Mouse (Mus musculus) megakaryocyte, embryonic 14.5 days (primary cell): ENCODE data around the gene Kif3a. TPM values are rescaled to one million over a fixed set of nuclear protein-coding genes. Genes with fewer than 3 reads are reported as not detected.

Source experiments
- H3K27me3 ChIP-seq: replicated peaks from 2 replicates; pipeline ENCODE3; 2012; ENCODE audit warnings: inconsistent platforms
- H3K36me3 ChIP-seq: replicated peaks from 2 replicates; pipeline ENCODE3; 2012; ENCODE audit warnings: low read length, inconsistent platforms, mixed read lengths
- H3K4me1 ChIP-seq: 2 replicates; pipeline ENCODE4 v1.6.1; 2012; ENCODE audit warnings: inconsistent platforms
- H3K4me3 ChIP-seq: replicated peaks from 2 replicates; pipeline ENCODE3; 2012; ENCODE audit warnings: moderate library complexity, mild to moderate bottlenecking, inconsistent platforms
- H3K9me3 ChIP-seq: 2 replicates; pipeline ENCODE4 v1.6.1; 2012; ENCODE audit warnings: inconsistent platforms
- FLI1 ChIP-seq: IDR thresholded peaks from 2 replicates; pipeline ENCODE4 v1.6.1; 2012; ENCODE audit warnings: low read length, inconsistent platforms, mixed read lengths
- GATA1 ChIP-seq: IDR thresholded peaks from 3 replicates; pipeline ENCODE4 v1.6.1; 2012; ENCODE audit warnings: mixed read lengths, low read length, inconsistent platforms, borderline replicate concordance
- polyA plus RNA-seq: library from polyadenylated mRNA; stranded (reverse); fragments of >175 nt; gene quantifications from 2 replicates; pipeline ENCODE4 v1.2.3, GENCODE M21; 2012; ENCODE audit warnings: low replicate concordance; ENCODE audit not compliant: insufficient read depth

The Kif3a gene
- polyA plus RNA-seq, 1 experiment: 5.8 TPM

DNA sequence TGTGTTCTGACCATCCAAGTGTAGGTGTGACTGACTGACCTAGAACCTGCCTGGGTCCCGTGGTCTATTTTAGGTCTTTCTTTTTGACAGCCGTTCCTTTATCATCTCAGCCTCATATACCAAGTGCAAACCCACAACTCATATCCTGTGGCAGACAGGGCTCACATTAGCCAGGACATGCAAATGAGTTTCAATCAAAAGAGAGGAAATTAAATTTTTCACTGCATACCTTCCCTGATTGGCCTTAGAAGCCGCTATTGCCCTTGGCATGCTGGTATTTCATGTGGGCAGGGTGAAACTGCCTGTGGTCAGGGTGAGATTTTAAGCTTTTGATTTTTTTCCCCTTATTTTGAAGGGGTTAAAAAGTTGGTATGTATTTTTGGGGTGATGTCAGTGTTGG lies 42.5 kb downstream of the Kif3a start:
- Histone ChIP-seq H3K27me3 (peaks cover 5% of the 10 kb centered on the region), H3K4me1 (peaks cover 56% of the 10 kb centered on the region), H3K9me3 (peaks cover 5% of the 10 kb centered on the region), H3K4me3 (no peak overlapping the region), H3K36me3 (peaks cover 11% of the 10 kb centered on the region)
- TF ChIP-seq GATA1 (no peak), FLI1 (no peak)

DNA sequence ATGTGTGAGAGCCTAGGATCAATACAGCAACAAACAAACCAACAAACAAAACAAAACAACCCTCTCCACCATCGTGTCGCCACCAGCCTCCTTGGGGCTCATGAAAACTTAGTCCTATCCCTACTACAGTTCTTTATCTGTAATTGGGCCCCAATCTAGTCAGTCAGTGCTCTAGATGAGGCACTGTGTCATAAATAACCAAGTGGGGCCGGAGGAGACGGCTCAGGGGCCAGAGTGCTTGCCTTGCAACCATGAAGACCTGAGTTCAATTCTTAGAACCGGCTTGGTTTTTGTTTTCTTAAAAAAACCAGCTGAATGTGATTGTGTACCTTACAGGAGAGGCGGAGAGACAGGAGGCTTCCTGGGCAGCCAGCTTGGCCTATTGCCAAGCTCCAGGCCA lies 48.0 kb downstream of the Kif3a start:
- TF ChIP-seq FLI1 (no peak), GATA1 (no peak)
- H3K27me3 ChIP-seq: no peaks in the 10 kb centered on the region
- peaks cover 11% of the 10 kb centered on the region for H3K36me3 ChIP-seq
- no peak overlapping the region for H3K4me3 ChIP-seq
- peaks cover 48% of the 10 kb centered on the region for H3K4me1 ChIP-seq
- H3K9me3 ChIP-seq: peaks cover 5% of the 10 kb centered on the region

GRCm38 (mm10) chr11:53615575-53615974 lies 48.4 kb downstream of the Kif3a start:
- peak overlapping the region; percentile 81 for H3K4me3 ChIP-seq
- TF ChIP-seq FLI1: no peak
- no peak for TF ChIP-seq GATA1
- peaks cover 11% of the 10 kb centered on the region for H3K36me3 ChIP-seq
- peaks cover 47% of the 10 kb centered on the region for H3K4me1 ChIP-seq
- no peaks in the 10 kb centered on the region for H3K27me3 ChIP-seq
- H3K9me3 ChIP-seq: peaks cover 5% of the 10 kb centered on the region

DNA sequence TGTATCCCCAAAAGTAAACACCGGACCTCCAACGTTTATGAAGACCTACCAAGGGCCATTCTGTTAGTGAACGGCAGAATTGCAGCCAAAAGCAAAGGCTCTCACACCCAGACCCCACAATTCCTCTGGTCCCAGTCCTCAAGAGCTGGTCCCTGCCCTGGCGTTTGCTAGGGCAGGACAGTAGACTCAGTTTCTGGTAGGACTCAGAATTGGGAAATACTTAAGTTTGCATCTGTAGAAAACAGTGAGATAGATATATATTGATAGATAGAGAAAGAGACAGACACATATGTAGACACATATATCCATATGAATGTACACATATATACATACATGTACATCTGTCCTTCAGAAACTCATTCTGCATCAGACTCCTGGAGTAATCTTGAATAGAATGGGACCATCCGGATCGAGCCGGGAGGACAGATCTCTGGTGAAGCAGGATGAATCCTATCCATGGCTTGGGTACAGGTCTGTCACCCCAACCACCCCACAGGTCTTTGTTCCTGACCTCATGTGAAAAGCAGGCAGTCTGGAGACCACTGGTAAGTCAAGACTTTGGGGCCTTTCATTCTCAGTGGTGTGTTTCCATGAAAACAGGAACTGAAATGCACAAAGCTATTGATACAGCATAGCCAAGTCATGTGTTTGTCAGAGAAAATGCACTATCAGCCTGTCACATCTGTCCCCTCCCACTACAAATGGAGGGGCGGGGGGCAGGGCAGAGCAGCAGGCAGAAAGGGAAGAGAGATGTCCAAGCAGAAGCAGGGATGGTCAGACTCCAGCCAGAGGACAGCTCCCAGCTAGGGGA lies 49.8 kb downstream of the Kif3a start:
- Histone ChIP-seq H3K4me1 (peaks cover 60% of the 10 kb centered on the region), H3K9me3 (no peaks in the 10 kb centered on the region), H3K27me3 (no peaks in the 10 kb centered on the region), H3K4me3 (peak overlapping the region; percentile 71), H3K36me3 (peaks cover 6% of the 10 kb centered on the region)
- TF ChIP-seq GATA1 (no peak), FLI1 (no peak)

- peaks cover 4% of the 10 kb centered on the region for H3K36me3 ChIP-seq
- no peaks in the 10 kb centered on the region for H3K27me3 ChIP-seq
- TF ChIP-seq GATA1: no peak
- TF ChIP-seq FLI1: no peak
- no peaks in the 10 kb centered on the region for H3K9me3 ChIP-seq
- H3K4me1 ChIP-seq: peaks cover 65% of the 10 kb centered on the region
- H3K4me3 ChIP-seq: peak overlapping the region; percentile 71
Measured at GRCm38 (mm10) chr11:53617562-53618109, 50.5 kb downstream of the Kif3a start.

GRCm38 (mm10) chr11:53618619-53619198 lies 51.5 kb downstream of the Kif3a start, which contains the start of gene Il4:
Il4 (minus strand) TSS chr11:53618669.
- H3K9me3 ChIP-seq: peaks cover 4% of the 10 kb centered on the region
- H3K27me3 ChIP-seq: no peaks in the 10 kb centered on the region
- no peak within 1 kb of the TSS for H3K4me3 ChIP-seq
- H3K36me3 ChIP-seq: peaks cover 4% of the 10 kb centered on the region
- no peak for TF ChIP-seq FLI1
- TF ChIP-seq GATA1: no peak
- H3K4me1 ChIP-seq: peaks cover 65% of the 10 kb centered on the region

GRCm38 (mm10) chr11:53619428-53619827 lies 52.2 kb downstream of the Kif3a start:
- H3K9me3 ChIP-seq: peaks cover 10% of the 10 kb centered on the region
- H3K4me1 ChIP-seq: peaks cover 62% of the 10 kb centered on the region
- no peak overlapping the region for H3K4me3 ChIP-seq
- H3K27me3 ChIP-seq: no peaks in the 10 kb centered on the region
- TF ChIP-seq FLI1 (no peak), GATA1 (no peak)
- peaks cover 9% of the 10 kb centered on the region for H3K36me3 ChIP-seq

DNA sequence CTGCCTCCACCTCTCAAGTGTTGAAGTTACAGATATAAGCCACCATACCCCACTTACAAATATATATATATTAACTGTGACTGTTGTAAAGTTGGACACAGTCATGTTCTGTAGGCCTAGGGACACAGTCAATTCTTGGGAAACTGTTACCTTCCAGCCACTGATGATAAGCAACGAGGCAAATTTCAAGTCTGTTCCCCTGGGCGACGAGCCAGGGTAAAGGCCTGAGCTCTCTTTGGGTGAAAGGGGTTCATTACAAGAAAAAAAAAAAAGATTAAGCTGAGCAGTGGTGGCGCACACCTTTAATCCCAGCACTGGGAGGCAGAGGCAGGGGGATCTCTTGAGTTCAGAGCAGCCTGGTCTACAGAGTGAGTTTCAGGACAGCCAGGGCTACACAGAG lies 52.9 kb downstream of the Kif3a start:
- H3K4me3 ChIP-seq: no peak overlapping the region
- H3K9me3 ChIP-seq: peaks cover 10% of the 10 kb centered on the region
- no peaks in the 10 kb centered on the region for H3K27me3 ChIP-seq
- H3K36me3 ChIP-seq: peaks cover 9% of the 10 kb centered on the region
- TF ChIP-seq FLI1 (no peak), GATA1 (no peak)
- H3K4me1 ChIP-seq: peaks cover 59% of the 10 kb centered on the region

GRCm38 (mm10) chr11:53621582-53622439 lies 54.6 kb downstream of the Kif3a start:
- H3K9me3 ChIP-seq: peaks cover 10% of the 10 kb centered on the region
- TF ChIP-seq GATA1: no peak
- no peak for TF ChIP-seq FLI1
- H3K27me3 ChIP-seq: no peaks in the 10 kb centered on the region
- peaks cover 59% of the 10 kb centered on the region for H3K4me1 ChIP-seq
- peaks cover 9% of the 10 kb centered on the region for H3K36me3 ChIP-seq
- peak overlapping the region; percentile 65 for H3K4me3 ChIP-seq
